Mouse (Mus musculus): Measurements from ENCODE around the gene Fam192a. TPM values are rescaled to one million over a fixed set of nuclear protein-coding genes. Genes with fewer than 3 reads are reported as not detected.

Fam192a gene
- polyA plus RNA-seq, 1 experiment = 63.2 TPM

DNA sequence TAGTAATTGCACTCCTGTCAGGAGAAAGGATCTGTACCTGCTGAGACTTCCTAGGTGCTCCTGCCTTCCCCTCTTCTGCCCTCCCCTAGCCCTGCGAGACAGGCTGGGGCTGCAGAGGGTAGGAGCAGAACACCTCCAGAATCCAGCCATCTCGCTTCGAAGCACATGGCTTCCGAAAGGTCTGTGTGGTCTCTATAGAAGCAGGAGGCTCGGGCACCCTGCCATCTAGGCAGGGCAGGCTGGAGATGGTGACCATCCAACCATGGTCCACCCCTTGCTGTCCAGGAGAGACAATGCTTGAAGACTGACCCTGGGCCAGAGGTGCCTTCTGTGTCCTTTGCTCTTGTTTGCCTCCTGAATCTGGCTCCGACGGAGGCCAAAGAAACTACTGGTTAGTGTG is 66.2 kb downstream of the Fam192a start:
- no peak for DNase-seq (ENCODE audit: extremely low spot score in 1 of 2, low spot score in 1 of 2)

DNA sequence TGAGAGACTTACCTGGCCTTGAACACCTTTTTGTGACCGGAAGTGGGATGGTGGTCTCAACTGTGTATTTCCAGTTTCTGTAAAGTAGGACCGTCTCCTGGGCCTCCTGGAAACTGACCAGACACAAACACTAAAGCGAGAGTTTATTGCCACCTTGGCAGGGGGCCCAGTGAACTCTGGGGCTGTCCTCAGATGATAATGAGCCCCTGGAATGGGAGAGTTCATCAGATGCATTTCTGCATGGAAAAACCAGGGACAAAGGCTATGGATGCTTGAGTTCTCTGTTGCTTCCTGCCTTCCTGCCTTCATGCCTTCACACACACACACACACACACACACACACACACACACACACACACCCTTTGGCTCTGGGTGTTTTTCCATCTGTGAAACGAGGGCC is 67.2 kb downstream of the Fam192a start:
- DNase-seq (ENCODE audit: extremely low spot score in 1 of 2, low spot score in 1 of 2) = no peak

GRCm38 (mm10) chr8:94532873-94533671 is 68.7 kb downstream of the Fam192a start, which contains the start of gene Cpne2:
Gene Cpne2, plus strand, starts transcription at chr8:94532990.
- peak in 1 of 2 experiments; percentile 34 for DNase-seq (ENCODE audit: extremely low spot score in 1 of 2, low spot score in 1 of 2)

- peak in 1 of 2 experiments; percentile 10 for DNase-seq (ENCODE audit: extremely low spot score in 1 of 2, low spot score in 1 of 2)
These were observed 69.3 kb downstream of the Fam192a start for GRCm38 (mm10) chr8:94532525-94532872.

DNA sequence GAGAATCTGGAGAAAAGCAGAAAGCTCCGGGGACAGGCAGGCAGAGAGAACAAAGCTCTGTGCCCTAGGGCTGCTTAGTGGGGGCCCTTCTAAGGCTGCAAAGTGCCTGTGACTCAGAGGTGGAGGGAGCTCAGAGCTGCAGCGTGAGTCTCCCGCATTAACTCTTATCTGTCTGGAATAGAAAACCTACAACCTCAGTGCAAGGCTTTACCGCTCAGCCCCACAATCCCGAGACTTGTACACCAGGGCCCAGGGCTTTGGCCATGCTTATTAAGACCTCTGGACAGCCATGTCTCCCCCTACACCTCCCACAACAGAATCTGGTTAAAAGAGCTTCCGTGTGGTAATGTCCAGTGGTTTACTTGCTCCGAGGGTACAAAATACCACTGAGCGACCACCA is 69.8 kb downstream of the Fam192a start:
- DNase-seq (ENCODE audit: extremely low spot score in 1 of 2, low spot score in 1 of 2) = peak in 1 of 2 experiments; percentile 27

DNA sequence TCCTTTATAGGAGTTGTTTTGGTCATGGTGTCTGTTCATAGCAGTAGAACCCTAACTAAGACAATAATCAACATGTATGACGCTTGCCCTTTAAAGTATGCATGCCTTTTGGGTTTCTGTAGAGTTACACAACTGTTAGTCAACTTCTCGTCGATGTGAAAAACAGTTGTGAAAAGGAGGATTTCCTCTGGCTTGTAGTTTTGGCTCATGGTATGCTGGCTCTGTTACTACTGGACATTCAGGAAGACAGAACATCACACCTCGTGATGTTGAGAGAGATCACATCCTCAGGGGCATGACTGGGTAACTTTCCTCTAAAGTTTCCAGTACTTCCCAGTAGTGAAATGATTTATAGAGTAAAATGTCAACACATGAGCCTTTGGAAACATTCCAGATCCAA is 71.2 kb downstream of the Fam192a start:
- DNase-seq (ENCODE audit: extremely low spot score in 1 of 2, low spot score in 1 of 2) = no peak

DNA sequence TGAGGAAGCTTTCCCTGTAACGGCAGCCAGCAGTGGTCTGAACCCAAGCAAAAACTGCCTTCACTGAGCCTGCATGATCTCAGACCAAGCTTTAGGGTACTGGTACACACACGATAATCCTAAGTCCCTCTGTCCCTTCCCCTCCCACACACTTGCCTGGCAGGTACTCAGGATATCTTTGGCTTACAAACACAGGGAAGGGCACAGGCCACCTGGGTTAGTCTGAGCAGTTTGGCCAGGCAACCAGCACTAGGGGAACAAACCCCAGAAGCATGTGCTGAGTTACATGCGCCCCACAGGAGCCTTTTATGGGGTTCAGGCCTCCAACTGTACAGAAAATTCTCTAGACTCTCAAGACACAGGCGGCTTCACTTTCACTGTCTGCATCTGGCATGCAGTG is 71.9 kb downstream of the Fam192a start:
- no peak for DNase-seq (ENCODE audit: extremely low spot score in 1 of 2, low spot score in 1 of 2)

DNA sequence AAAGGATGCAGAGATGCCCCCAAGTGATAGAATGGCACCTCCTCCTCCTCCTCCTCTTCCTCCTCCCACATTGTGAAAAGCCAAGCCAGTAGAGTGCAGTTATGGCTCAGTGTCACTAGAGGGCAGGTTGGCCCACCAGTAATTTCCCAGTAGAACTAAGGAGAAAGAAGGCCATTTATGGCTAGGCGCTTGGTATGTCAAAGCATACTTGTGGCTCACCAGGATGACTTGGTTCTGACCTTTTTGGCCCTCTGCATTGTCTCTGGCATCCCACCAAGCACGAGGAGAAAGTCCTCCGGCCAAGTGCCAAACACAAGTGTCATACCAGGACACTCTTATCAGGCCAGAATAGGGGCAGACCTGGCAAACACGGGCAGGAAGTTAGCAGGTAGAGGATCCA is 73.6 kb downstream of the Fam192a start:
- peak in 1 of 2 experiments; percentile 75 for DNase-seq (ENCODE audit: extremely low spot score in 1 of 2, low spot score in 1 of 2)

- no peak for DNase-seq (ENCODE audit: extremely low spot score in 1 of 2, low spot score in 1 of 2)
These were observed 74.6 kb downstream of the Fam192a start for GRCm38 (mm10) chr8:94527178-94527577.

DNA sequence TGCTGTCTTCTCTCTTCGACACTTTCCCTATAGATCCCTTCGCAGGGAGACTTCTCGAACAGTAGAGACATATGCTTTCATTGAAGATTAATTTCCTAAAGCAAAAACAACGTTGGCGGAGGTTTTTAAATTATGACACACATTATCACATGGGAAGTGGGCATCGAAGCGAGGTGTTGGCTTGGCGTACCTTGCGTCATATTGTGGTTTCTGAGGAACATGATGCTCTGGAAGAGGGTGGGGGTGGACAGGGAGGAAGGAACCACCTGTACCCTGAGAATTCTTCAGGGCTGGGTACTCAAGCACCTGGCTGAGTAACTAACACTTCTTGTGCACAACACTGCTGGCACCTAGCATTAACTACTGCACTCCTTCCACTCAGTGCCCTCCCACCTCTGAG is 77.2 kb downstream of the Fam192a start:
- DNase-seq (ENCODE audit: extremely low spot score in 1 of 2, low spot score in 1 of 2) = no peak

Other genes with a start within 250 kb of the Fam192a start
- gene Herpud1, start 215.6 kb downstream of the Fam192a start, polyA plus RNA-seq (2012; rRNA removed) = 72.2 and 80.0 TPM in 2 replicates
- gene Nlrc5, start 167.6 kb downstream of the Fam192a start, polyA plus RNA-seq (2012; rRNA removed) = 1.0 and 1.5 TPM in 2 replicates
- gene Cpne2, start 69.0 kb downstream of the Fam192a start, polyA plus RNA-seq (2012; rRNA removed) = 49.0 and 49.3 TPM in 2 replicates
- gene Rspry1, start 60 bp downstream of the Fam192a start, polyA plus RNA-seq (2012; rRNA removed) = 17.9 and 18.6 TPM in 2 replicates
- 233 and 264 TPM in 2 replicates for gene Arl2bp, start 64.6 kb upstream of the Fam192a start, polyA plus RNA-seq (2012; rRNA removed)
- 89.0 TPM in 2 replicates for gene Pllp, start 94.3 kb upstream of the Fam192a start, polyA plus RNA-seq (2012; rRNA removed)
- gene Ccl22, start 143.6 kb upstream of the Fam192a start, polyA plus RNA-seq (2012; rRNA removed) = 0.22 and 0.23 TPM in 2 replicates
- gene Cx3cl1, start 170.0 kb upstream of the Fam192a start, polyA plus RNA-seq (2012; rRNA removed) = 470 and 510 TPM in 2 replicates
- gene Ccl17, start 208.5 kb upstream of the Fam192a start, polyA plus RNA-seq (2012; rRNA removed) = 2.2 and 3.1 TPM in 2 replicates
- 94.0 and 109 TPM in 2 replicates for gene Coq9, start 236.3 kb upstream of the Fam192a start, polyA plus RNA-seq (2012; rRNA removed)
- 40.5 and 44.8 TPM in 2 replicates for gene Ciapin1, start 236.4 kb upstream of the Fam192a start, polyA plus RNA-seq (2012; rRNA removed)

Measured in frontal cortex, adult 2 months (tissue).